Mouse (Mus musculus) neural tube, embryonic 12.5 days (tissue): Measurements from ENCODE around the gene Gjd3. TPM values are rescaled to one million over a fixed set of nuclear protein-coding genes. Genes with fewer than 3 reads are reported as not detected.
A peak's percentile ranks its signal among the peaks of the same experiment; 100 is the strongest.

Experiments
- ATAC-seq: fragments of 200-750 bp; cut with Nextera tagmentation; 2 replicates; pipeline ENCODE4 v1.8.0; 2017; ENCODE audit warnings: low read depth, mild to moderate bottlenecking, moderate TSS enrichment, moderate library complexity; ENCODE audit not compliant: low FRiP score
- H3K27ac ChIP-seq: fragments of 300-500 bp; sonication (generic); 2 replicates; pipeline ENCODE4 v1.5.1; 2016
- H3K27me3 ChIP-seq: fragments of 300-500 bp; sonication (generic); replicated peaks from 2 replicates; pipeline ENCODE4 v1.6.1; 2016; ENCODE audit warnings: mild to moderate bottlenecking
- H3K36me3 ChIP-seq: fragments of 300-500 bp; sonication (generic); 2 replicates; pipeline ENCODE4 v1.6.1; 2016; ENCODE audit warnings: mild to moderate bottlenecking
- H3K4me1 ChIP-seq: fragments of 300-500 bp; sonication (generic); 2 replicates; pipeline ENCODE4 v1.6.1; 2016
- H3K4me2 ChIP-seq: fragments of 300-500 bp; sonication (generic); replicated peaks from 2 replicates; pipeline ENCODE4 v1.6.1; 2016; ENCODE audit warnings: mild to moderate bottlenecking
- H3K4me3 ChIP-seq: fragments of 300-500 bp; sonication (generic); 2 replicates; pipeline ENCODE4 v1.5.1; 2016
- H3K9ac ChIP-seq: fragments of 300-500 bp; sonication (generic); 2 replicates; pipeline ENCODE4 v1.6.1; 2016; ENCODE audit warnings: mild to moderate bottlenecking
- H3K9me3 ChIP-seq: fragments of 300-500 bp; sonication (generic); 2 replicates; pipeline ENCODE4 v1.6.1; 2016; ENCODE audit warnings: mild to moderate bottlenecking
- WGBS: fragments of 180-500 bp; shearing (Covaris S2); methylation state at CpG from one replicate; pipeline ENCODE4 v1.1.7; 2016; 5-methylcytosine and 5-hydroxymethylcytosine counted together
- polyA plus RNA-seq: library from polyadenylated mRNA; unstranded; fragments of >200 nt; fragmentation: Nextera tagmentation; extraction: Ambion mirVana; gene quantifications from 2 replicates; pipeline ENCODE4 v1.2.1, GENCODE M21; 2016

The Gjd3 gene
- polyA plus RNA-seq, 1 experiment from 2014 or later: 2.0 TPM

DNA sequence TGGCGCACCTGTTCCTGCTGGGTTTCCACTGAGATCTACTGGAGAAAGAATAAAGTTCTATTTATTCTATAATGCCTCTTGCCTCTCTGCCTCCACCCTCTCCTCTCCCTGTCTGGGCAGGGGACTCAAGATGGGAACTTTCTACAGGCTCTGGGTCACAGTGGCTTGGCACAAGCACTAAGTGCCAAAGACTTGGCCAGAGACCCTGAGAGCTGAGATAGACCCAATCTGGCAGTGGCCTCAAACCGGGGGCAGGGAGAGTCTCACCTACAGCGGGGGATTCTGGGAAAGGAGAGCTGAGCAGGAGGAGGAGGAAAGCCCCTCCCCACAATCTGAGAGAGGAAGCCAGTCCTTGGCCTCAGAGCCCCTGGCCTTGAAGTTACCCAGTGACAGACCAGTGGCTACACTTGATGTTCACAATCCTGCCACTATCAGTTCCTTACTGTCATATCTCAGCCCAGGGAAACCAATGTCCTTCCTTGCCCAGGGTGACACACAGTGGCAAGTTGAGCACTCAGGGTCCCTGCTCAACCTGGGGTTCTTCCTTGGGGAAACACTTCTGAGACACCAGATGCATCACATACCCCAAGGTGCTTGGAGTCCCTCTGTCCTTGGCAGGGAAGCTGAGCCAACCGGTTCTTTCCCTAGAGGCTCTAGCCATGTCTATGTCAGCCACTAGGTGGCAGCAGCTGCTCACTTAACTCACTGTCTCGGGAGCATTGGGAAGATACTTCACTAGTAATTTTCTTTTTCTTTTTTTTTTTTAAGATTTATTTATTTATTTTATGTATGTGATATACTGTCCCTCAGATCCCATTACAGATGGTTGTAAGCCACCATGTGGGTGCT is 7.7 kb downstream of the Gjd3 start:
- Histone ChIP-seq H3K4me3 (no peak overlapping the region), H3K9me3 (no peaks in the 10 kb centered on the region), H3K4me1 (peaks cover 30% of the 10 kb centered on the region), H3K4me2 (no peak overlapping the region), H3K27ac (0 out of 2 replicates have a peak overlapping the region, but pooled peaks have one; percentile 15), H3K36me3 (peaks cover 50% of the 10 kb centered on the region), H3K27me3 (no peaks in the 10 kb centered on the region), H3K9ac (no peak overlapping the region)
- 45% methylated on average over 5 of the region's 5 CpGs for WGBS
- no peak for ATAC-seq

DNA sequence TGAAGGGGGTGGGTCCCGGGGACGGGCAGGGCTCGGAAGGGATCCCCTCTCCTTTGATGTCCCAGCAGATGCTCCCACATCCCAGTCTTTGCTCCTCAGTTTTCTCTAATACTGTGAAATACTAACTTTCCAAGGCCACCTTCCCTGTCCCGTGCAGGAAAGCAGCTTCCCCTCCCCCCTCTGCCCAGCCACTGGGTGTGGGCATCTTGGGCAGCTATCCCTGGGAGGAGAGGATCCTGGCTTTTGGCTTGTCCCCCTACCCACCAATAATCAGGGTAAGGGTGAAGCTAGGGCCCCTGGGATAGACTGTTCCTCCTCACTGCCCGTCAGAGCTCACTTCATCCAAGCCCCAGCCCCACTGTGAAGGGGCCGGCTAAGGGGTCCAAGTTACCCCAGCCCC is 8.6 kb downstream of the Gjd3 start:
- Histone ChIP-seq H3K36me3 (peaks cover 54% of the 10 kb centered on the region), H3K9ac (no peak overlapping the region), H3K4me1 (peaks cover 38% of the 10 kb centered on the region), H3K4me2 (no peak overlapping the region), H3K27me3 (no peaks in the 10 kb centered on the region), H3K9me3 (no peaks in the 10 kb centered on the region), H3K4me3 (no peak overlapping the region), H3K27ac (no peak overlapping the region)
- ATAC-seq: no peak
- 82% methylated on average over 6 of the region's 6 CpGs for WGBS

DNA sequence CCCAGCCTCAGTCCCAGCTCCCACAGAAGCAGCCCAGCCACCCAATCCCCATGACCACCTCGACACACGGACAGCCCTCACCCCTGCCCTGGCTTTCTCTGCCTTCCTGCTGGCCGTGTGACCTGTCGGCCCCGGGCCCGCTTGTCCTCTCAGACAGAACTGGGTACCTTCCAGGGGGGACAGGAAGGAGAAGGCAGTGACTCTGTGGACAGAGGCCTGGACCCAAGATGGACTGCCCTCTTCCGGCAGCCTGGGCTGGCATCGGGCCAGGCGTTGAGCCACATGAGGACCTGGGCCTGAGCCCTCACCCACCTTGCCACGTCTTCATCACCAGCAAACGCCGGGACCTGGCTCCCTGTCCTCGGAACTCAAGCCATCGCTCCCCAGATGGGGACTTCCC is 9.2 kb downstream of the Gjd3 start:
- H3K9ac ChIP-seq: no peak overlapping the region
- ATAC-seq: no peak
- H3K27ac ChIP-seq: no peak overlapping the region
- 90% methylated on average over 14 of the region's 14 CpGs for WGBS
- H3K4me2 ChIP-seq: no peak overlapping the region
- no peak overlapping the region for H3K4me3 ChIP-seq
- peaks cover 40% of the 10 kb centered on the region for H3K4me1 ChIP-seq
- no peaks in the 10 kb centered on the region for H3K27me3 ChIP-seq
- H3K36me3 ChIP-seq: peaks cover 54% of the 10 kb centered on the region
- no peaks in the 10 kb centered on the region for H3K9me3 ChIP-seq

DNA sequence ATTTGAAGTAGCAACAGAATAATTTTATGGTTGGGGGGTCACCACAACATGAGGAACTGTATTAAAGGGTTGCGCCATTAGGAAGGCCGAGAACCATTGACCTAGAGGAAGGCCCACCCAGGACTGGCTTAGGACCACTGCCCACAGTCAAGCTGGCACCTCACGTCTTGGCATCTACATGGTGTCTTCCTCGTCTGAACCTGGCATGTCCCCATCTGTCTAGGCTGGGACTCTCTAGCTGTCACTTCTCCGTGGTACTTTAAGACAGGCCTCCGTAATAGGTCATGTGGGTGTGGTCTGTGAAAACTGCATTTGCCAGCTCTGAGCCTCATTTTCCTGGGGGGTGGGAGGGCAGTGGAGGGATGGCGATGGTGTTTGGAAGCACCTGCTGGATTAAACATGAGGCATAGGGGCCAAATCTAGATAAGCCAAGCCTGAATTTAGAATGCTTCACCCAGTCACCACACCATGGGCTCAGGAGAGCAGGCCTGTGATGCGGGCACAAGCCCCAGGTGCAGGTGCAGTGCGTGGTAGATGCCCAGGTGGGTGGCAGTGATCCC is 9.9 kb downstream of the Gjd3 start:
- H3K4me1 ChIP-seq: peaks cover 46% of the 10 kb centered on the region
- H3K27me3 ChIP-seq: no peaks in the 10 kb centered on the region
- H3K4me3 ChIP-seq: no peak overlapping the region
- no peak overlapping the region for H3K9ac ChIP-seq
- 0 out of 2 replicates have a peak overlapping the region, but pooled peaks have one; percentile 1 for H3K27ac ChIP-seq
- no peak for ATAC-seq
- WGBS: 92% methylated on average over 9 of the region's 9 CpGs
- H3K9me3 ChIP-seq: no peaks in the 10 kb centered on the region
- no peak overlapping the region for H3K4me2 ChIP-seq
- H3K36me3 ChIP-seq: peaks cover 58% of the 10 kb centered on the region

DNA sequence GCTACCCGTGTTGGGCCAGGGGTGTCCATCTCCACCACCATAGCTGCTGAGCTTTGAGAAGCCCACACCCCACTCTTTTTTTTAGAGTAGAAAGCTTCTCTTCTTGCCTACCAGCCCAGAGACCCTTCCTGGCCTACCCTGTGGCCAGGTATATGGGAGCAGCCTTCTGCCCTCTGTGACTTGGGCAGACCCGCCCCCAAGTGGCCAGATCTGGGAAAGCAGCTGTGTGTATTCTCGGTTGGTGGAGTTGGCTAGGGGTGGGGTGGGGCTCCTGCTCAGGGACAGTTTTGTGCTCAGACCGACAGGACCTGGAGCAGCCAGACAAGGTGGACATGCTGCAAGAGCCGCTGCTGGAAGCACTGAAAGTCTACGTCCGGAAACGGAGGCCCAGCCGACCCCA is 10.6 kb downstream of the Gjd3 start:
- H3K9ac ChIP-seq: no peak overlapping the region
- WGBS: 50% methylated on average over 9 of the region's 9 CpGs
- H3K27ac ChIP-seq: no peak overlapping the region
- H3K4me2 ChIP-seq: no peak overlapping the region
- no peaks in the 10 kb centered on the region for H3K9me3 ChIP-seq
- H3K36me3 ChIP-seq: peaks cover 58% of the 10 kb centered on the region
- no peak for ATAC-seq
- no peaks in the 10 kb centered on the region for H3K27me3 ChIP-seq
- H3K4me3 ChIP-seq: no peak overlapping the region
- peaks cover 53% of the 10 kb centered on the region for H3K4me1 ChIP-seq

DNA sequence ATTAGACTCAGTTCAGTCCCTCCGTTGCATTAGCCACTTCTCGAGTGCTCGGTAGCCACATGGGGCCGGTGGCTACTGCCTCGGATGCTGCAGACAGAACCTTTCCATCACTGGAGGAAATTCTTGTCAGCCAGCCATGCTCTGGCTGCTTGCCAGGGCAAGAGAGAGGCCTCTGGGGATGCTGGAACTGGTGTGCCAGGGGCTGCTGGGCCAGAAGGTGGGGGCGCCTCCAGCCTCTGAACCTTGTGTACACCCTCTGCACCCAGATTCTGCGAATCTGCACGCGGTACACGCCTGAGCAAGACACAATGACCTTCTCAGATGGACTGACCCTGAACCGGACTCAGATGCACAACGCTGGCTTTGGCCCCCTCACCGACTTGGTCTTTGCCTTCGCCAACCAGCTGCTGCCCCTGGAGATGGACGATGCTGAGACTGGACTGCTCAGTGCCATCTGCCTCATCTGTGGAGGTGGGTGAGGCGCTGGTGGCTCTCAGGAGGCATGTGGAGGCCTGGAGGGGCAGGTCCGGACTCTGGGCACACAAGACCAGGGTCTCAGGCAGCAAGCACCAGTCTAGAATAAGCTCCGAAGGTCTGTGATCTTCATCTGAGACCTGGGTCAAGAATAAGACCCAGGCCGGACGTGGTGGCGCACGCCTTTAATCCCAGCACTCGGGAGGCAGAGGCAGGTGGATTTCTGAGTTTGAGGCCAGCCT is 11.3 kb downstream of the Gjd3 start:
- Histone ChIP-seq H3K36me3 (peaks cover 61% of the 10 kb centered on the region), H3K9ac (peak overlapping the region; percentile 84; the same call in 1 of the 2 replicates), H3K4me3 (no peak overlapping the region), H3K9me3 (no peaks in the 10 kb centered on the region), H3K4me1 (peaks cover 60% of the 10 kb centered on the region), H3K27me3 (no peaks in the 10 kb centered on the region), H3K4me2 (peak overlapping the region; percentile 96), H3K27ac (peak overlapping the region; percentile 97)
- 59% methylated on average over 23 of the region's 23 CpGs for WGBS
- no peak for ATAC-seq

DNA sequence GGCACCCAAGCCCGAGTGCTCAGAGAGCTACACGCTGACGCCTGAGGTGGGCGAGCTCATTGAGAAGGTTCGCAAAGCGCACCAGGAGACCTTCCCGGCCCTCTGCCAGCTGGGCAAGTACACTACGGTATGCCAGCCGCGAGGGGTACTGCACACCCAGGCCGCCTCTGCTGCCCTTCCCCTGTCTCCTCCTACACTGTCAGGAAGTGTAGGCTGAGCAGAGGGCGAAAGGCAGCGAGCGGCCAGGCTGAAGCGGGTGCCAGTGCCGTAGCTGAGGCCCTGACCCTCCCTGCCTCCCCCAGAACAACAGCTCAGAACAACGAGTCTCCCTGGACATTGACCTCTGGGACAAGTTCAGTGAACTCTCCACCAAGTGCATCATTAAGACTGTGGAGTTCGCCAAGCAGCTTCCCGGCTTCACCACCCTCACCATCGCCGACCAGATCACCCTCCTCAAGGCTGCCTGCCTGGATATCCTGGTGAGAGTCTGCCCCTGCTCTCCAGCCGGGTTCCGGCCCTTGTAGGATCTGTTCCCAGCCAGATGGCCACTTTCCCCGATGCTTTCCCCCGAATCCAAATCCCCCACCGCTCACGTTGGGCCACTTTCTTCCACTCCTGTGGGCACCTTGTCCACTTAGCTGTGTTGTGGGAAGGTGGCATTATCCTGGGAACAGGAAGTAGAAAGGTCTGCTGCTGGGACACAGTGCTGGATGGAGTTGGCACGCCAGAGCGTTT is 12.5 kb downstream of the Gjd3 start:
- H3K36me3 ChIP-seq: peaks cover 61% of the 10 kb centered on the region
- H3K9me3 ChIP-seq: no peaks in the 10 kb centered on the region
- H3K9ac ChIP-seq: peak overlapping the region; percentile 84
- peak overlapping the region; percentile 96 for H3K4me2 ChIP-seq
- ATAC-seq: no peak
- WGBS: 41% methylated on average over 29 of the region's 29 CpGs
- peak overlapping the region; percentile 97 for H3K27ac ChIP-seq
- H3K4me1 ChIP-seq: peaks cover 71% of the 10 kb centered on the region
- H3K27me3 ChIP-seq: no peaks in the 10 kb centered on the region
- peak overlapping the region; percentile 22 for H3K4me3 ChIP-seq

DNA sequence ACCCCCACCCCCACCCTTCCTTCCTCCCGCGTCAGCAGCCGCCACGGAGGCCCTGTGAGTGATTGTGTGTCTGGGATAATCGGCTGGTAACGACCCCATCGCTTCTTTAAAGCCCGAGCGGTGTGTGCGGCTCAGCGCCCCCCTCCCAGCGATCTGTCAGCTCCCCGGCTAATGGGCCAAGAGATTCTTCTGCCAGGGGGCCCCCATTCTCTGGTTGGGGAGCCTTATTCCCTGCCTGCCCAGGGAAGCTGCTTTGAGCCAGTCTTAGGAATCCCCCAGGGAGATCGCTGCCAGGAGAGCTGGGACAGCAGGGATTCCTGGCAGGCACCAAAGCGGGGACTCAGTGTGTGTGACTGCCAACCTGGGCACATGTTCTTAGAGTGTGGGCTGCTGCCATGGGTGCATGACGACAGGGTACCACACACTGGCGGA is 13.3 kb downstream of the Gjd3 start:
- peak overlapping the region; percentile 96 for H3K4me2 ChIP-seq
- H3K9ac ChIP-seq: peak overlapping the region; percentile 84
- peaks cover 53% of the 10 kb centered on the region for H3K36me3 ChIP-seq
- peak; percentile 56 for ATAC-seq
- H3K4me1 ChIP-seq: peaks cover 75% of the 10 kb centered on the region
- WGBS: 8% methylated on average over 17 of the region's 17 CpGs
- H3K27ac ChIP-seq: peak overlapping the region; percentile 97
- peak overlapping the region; percentile 22 for H3K4me3 ChIP-seq
- H3K9me3 ChIP-seq: no peaks in the 10 kb centered on the region
- H3K27me3 ChIP-seq: no peaks in the 10 kb centered on the region

DNA sequence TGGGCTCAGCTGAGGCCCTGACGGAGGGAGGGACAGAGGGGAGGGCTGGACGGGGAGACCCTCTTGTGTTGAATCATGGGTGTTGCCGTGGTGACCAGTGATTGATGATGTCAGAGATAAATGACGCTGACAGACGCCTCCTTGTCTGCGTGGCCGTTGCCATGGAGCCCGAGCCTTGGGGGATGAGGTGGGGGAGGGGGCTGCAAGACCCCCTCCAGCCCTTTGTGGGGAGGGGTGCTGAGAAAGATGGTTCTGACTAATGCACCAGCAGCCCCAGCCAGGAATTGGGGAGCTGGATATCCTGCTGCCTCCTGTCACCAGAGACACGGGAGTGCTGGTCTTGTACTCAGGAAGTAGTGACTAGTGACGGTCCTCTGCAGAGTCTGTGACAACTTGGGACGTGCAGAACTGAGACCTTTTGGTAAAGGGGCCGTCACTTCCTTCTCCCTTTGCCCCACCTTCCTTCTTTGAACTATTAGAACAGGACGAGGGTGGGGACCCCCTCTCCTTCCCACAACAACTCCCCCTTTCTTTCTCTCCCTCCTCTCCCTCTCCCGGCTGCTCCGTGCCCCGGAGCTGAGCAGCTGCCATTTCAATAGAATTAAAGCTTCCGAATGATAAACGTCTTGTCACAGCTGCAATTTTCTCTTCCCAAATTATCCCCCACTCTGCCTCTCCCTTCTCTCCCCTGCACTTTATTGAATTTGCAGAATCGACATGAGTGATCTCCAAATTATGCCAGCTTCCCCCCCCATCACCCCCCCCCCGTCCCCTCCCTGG is 13.9 kb downstream of the Gjd3 start:
- Histone ChIP-seq H3K4me3 (peak overlapping the region; percentile 22; the same call in 1 of the 2 replicates), H3K27ac (peak overlapping the region; percentile 97), H3K4me1 (peaks cover 81% of the 10 kb centered on the region), H3K9me3 (no peaks in the 10 kb centered on the region), H3K9ac (peak overlapping the region; percentile 84), H3K27me3 (no peaks in the 10 kb centered on the region), H3K36me3 (peaks cover 47% of the 10 kb centered on the region), H3K4me2 (peak overlapping the region; percentile 96)
- WGBS: 2% methylated on average over 20 of the region's 20 CpGs
- peak; percentile 63 for ATAC-seq

DNA sequence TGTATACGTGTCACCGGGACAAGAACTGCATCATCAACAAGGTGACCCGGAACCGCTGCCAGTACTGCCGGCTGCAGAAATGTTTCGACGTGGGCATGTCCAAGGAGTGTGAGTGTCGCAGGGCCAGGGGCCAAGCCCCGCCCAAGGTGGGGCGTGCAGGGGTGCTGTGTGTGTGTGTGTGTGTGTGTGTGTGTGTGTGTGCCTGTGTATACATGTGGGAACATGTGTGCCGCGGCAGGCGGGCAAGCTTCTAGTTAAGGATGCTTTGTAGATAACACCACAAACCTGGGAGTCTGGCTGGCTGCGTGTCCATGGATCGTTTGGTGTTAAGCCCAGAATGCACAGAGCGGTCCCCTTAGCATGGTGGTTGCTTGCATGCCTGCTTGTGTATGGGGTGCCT is 14.7 kb downstream of the Gjd3 start:
- Histone ChIP-seq H3K9ac (peak overlapping the region; percentile 84), H3K36me3 (peaks cover 39% of the 10 kb centered on the region), H3K9me3 (no peaks in the 10 kb centered on the region), H3K4me2 (peak overlapping the region; percentile 96), H3K4me3 (peak overlapping the region; percentile 26), H3K27ac (peak overlapping the region; percentile 97), H3K27me3 (no peaks in the 10 kb centered on the region), H3K4me1 (peaks cover 89% of the 10 kb centered on the region)
- no peak for ATAC-seq
- 29% methylated on average over 16 of the region's 16 CpGs for WGBS

DNA sequence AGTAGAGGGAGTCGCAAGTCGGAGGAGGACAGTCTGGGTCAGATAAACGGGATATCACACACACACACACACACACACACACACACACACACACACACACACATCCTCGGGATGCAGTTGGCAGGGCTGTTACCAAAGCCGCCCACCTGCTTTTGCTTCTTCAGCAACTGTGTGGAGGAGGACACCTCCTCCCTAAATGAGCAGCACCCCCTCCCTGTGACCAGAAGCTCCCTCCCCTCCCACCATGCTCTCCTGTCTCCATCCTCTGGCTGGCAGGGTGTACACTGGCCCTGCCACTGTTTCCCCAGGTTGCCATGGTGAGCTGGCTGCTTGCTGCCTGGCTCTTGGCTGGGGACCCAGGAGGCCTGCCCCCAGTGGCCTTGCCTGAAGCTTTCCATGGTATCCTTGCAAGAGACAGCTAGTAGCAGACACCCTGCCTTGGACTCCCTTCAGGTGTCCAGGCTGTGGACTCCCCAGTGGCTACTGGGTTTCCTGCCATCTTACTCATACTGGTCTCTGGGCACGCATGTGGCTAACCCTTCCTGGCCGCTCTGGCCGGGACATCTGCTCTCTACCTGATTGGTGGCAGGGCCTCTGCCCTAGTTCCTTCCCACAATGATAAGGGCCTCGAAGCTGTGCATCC is 16.2 kb downstream of the Gjd3 start:
- 22% methylated on average over 9 of the region's 9 CpGs for WGBS
- ATAC-seq: peak; percentile 11; the same call in 1 of the 2 replicates

More for the DNA sequence above, 16.2 kb downstream of the Gjd3 start:
- Histone ChIP-seq H3K9ac (peak overlapping the region; percentile 84), H3K9me3 (no peaks in the 10 kb centered on the region), H3K27ac (peak overlapping the region; percentile 97), H3K4me2 (peak overlapping the region; percentile 96), H3K4me1 (peaks cover 99% of the 10 kb centered on the region), H3K4me3 (peak overlapping the region; percentile 90), H3K27me3 (no peaks in the 10 kb centered on the region), H3K36me3 (peaks cover 26% of the 10 kb centered on the region)
